Mouse (Mus musculus) heart, adult 9 months (tissue): ENCODE results near the gene Kbtbd3.

ENCODE experiments used
- DNase-seq, 2 experiments: peaks; one replicate each; pipeline ENCODE4 v3.0.0; 2022; ENCODE audit warnings: low spot score in 2 of 2

Gene Kbtbd3

GRCm38 (mm10) chr9:4309351-4310085 is at the start of gene Kbtbd3, which contains the start of gene Aasdhppt:
Kbtbd3 (plus strand) TSS chr9:4309833.
Aasdhppt (minus strand) TSS chr9:4309471.
- DNase-seq: peak; percentile 99

GRCm38 (mm10) chr9:4259841-4260745 is 49.5 kb upstream of the Kbtbd3 start:
- no peak for DNase-seq

- no peak for DNase-seq
These were observed 48.9 kb upstream of the Kbtbd3 start for GRCm38 (mm10) chr9:4260746-4261090.

- DNase-seq: no peak
These were observed 42.8 kb upstream of the Kbtbd3 start for GRCm38 (mm10) chr9:4266881-4267280.

GRCm38 (mm10) chr9:4283850-4284249 is 25.8 kb upstream of the Kbtbd3 start:
- no peak for DNase-seq

GRCm38 (mm10) chr9:4300466-4300865 is 9.2 kb upstream of the Kbtbd3 start:
- no peak for DNase-seq

GRCm38 (mm10) chr9:4304867-4305266 is 4.8 kb upstream of the Kbtbd3 start:
- no peak for DNase-seq

- DNase-seq: peak in 1 of 2 experiments; percentile 6
These were observed 844 bp upstream of the Kbtbd3 start for GRCm38 (mm10) chr9:4308628-4309350.

GRCm38 (mm10) chr9:4310706-4311105 is 1.1 kb downstream of the Kbtbd3 start:
- no peak for DNase-seq

- DNase-seq: no peak
These were observed 1.5 kb downstream of the Kbtbd3 start for GRCm38 (mm10) chr9:4311162-4311561.

GRCm38 (mm10) chr9:4313946-4314345 is 4.3 kb downstream of the Kbtbd3 start:
- no peak for DNase-seq

GRCm38 (mm10) chr9:4315746-4316145 is 6.1 kb downstream of the Kbtbd3 start:
- no peak for DNase-seq

GRCm38 (mm10) chr9:4318939-4319721 is 9.5 kb downstream of the Kbtbd3 start:
- DNase-seq: no peak

- no peak for DNase-seq
These were observed 43.5 kb downstream of the Kbtbd3 start for GRCm38 (mm10) chr9:4353163-4353562.

GRCm38 (mm10) chr9:4375828-4376639 is 66.4 kb downstream of the Kbtbd3 start, which contains the start of gene Msantd4:
Msantd4 (plus strand) TSS chr9:4376562.
- peak; percentile 99 to 100 for DNase-seq

GRCm38 (mm10) chr9:4376640-4377120 is 67.0 kb downstream of the Kbtbd3 start:
- no peak for DNase-seq
